Mouse (Mus musculus): ENCODE data around the gene Acacb.

Acacb gene

GRCm38 (mm10) chr5:114268646-114269045 lies 122.3 kb downstream of the Acacb start:
- no peak for DNase-seq (ENCODE audit: low spot score)

- no peak for DNase-seq (ENCODE audit: low spot score)
Measured at GRCm38 (mm10) chr5:114269499-114269898, 123.2 kb downstream of the Acacb start.

- DNase-seq (ENCODE audit: low spot score): no peak
Measured at GRCm38 (mm10) chr5:114269984-114270383, 123.6 kb downstream of the Acacb start.

- DNase-seq (ENCODE audit: low spot score): no peak
Measured at GRCm38 (mm10) chr5:114273693-114274402, 127.5 kb downstream of the Acacb start, which contains the start of gene Foxn4. TSS of gene Foxn4 (minus strand) at chr5:114273807.

- DNase-seq (ENCODE audit: low spot score): no peak
Measured at GRCm38 (mm10) chr5:114275339-114275738, 129.0 kb downstream of the Acacb start.

- no peak for DNase-seq (ENCODE audit: low spot score)
Measured at GRCm38 (mm10) chr5:114275991-114276390, 129.7 kb downstream of the Acacb start.

- no peak for DNase-seq (ENCODE audit: low spot score)
Measured at GRCm38 (mm10) chr5:114279382-114280143, 133.2 kb downstream of the Acacb start.

- no peak for DNase-seq (ENCODE audit: low spot score)
Measured at GRCm38 (mm10) chr5:114282346-114282745, 136.0 kb downstream of the Acacb start.

GRCm38 (mm10) chr5:114284604-114285397 lies 138.5 kb downstream of the Acacb start:
- no peak for DNase-seq (ENCODE audit: low spot score)

GRCm38 (mm10) chr5:114285398-114285700 lies 139.0 kb downstream of the Acacb start:
- no peak for DNase-seq (ENCODE audit: low spot score)

GRCm38 (mm10) chr5:114286102-114286501 lies 139.8 kb downstream of the Acacb start:
- DNase-seq (ENCODE audit: low spot score): no peak

- no peak for DNase-seq (ENCODE audit: low spot score)
Measured at GRCm38 (mm10) chr5:114286872-114287571, 140.7 kb downstream of the Acacb start.

GRCm38 (mm10) chr5:114288396-114288795 lies 142.1 kb downstream of the Acacb start:
- no peak for DNase-seq (ENCODE audit: low spot score)

GRCm38 (mm10) chr5:114288874-114289273 lies 142.5 kb downstream of the Acacb start, which contains the start of gene Myo1h:
TSS of gene Myo1h (plus strand) at chr5:114289166.
- no peak for DNase-seq (ENCODE audit: low spot score)

- DNase-seq (ENCODE audit: low spot score): no peak
Measured at GRCm38 (mm10) chr5:114290004-114290403, 143.7 kb downstream of the Acacb start.

- peak; percentile 24 for DNase-seq (ENCODE audit: low spot score)
Measured at GRCm38 (mm10) chr5:114296693-114297631, 150.6 kb downstream of the Acacb start.

GRCm38 (mm10) chr5:114298212-114298894 lies 152.0 kb downstream of the Acacb start:
- no peak for DNase-seq (ENCODE audit: low spot score)

GRCm38 (mm10) chr5:114299156-114299855 lies 153.0 kb downstream of the Acacb start:
- DNase-seq (ENCODE audit: low spot score): no peak

- no peak for DNase-seq (ENCODE audit: low spot score)
Measured at GRCm38 (mm10) chr5:114299883-114300610, 153.7 kb downstream of the Acacb start.

Measured in c-Kit-positive CD71-positive TER-119-positive erythroid progenitor cells, embryonic 14.5 days (primary cell).